Mouse (Mus musculus): Measurements from ENCODE around the gene S100a11. TPM values are rescaled to one million over a fixed set of nuclear protein-coding genes. Genes with fewer than 3 reads are reported as not detected.

The S100a11 gene
- polyA plus RNA-seq, 1 experiment, result 25.5 TPM

DNA sequence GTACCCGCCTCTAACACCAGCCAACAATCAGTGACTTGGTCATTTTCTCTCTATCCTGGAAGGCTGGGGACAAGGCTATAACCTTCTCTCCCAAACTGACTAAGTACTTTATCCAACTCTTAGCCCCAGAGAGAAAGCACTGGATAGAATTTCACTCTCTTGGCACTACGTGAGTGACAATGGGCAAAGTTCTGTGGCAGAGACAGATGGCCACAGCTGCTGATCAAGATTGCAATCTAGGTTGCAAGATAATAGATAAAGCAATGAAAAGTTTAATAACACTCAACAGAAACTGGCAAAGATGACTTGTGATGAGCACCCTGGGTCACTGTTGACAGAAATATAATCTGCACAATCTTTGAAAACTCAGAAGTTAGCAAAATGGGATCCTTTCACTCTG is 48.8 kb downstream of the S100a11 start:
- Histone ChIP-seq H3K4me3 (replicated peaks; ENCODE audit: insufficient read depth, low read depth, low read length) (no peak overlapping the region), H3K27me3 (ENCODE audit: control insufficient read depth, insufficient read depth, low read length) (no peaks in the 10 kb centered on the region), H3K4me1 (ENCODE audit: control insufficient read depth, insufficient read depth, low read length) (no peaks in the 10 kb centered on the region), H3K27ac (ENCODE audit: insufficient read depth, low read length) (no peak overlapping the region)
- no peak for TF ChIP-seq POLR2A (IDR thresholded peaks at IDR 0.05; ENCODE audit: borderline replicate concordance, insufficient read depth, low read length)
- no peak for TF ChIP-seq CTCF (IDR thresholded peaks at IDR 0.05; ENCODE audit: borderline replicate concordance, insufficient read depth, low read depth, low read length)
- no peak for DNase-seq
- WGBS, result 22% methylated on average over 2 of the region's 2 CpGs

GRCm38 (mm10) chr3:93572058-93572791 is 51.9 kb downstream of the S100a11 start:
- H3K27me3 ChIP-seq (ENCODE audit: control insufficient read depth, insufficient read depth, low read length), result no peaks in the 10 kb centered on the region
- H3K4me1 ChIP-seq (ENCODE audit: control insufficient read depth, insufficient read depth, low read length), result no peaks in the 10 kb centered on the region
- no peak overlapping the region for H3K4me3 ChIP-seq (replicated peaks; ENCODE audit: insufficient read depth, low read depth, low read length)
- H3K27ac ChIP-seq (ENCODE audit: insufficient read depth, low read length), result no peak overlapping the region
- WGBS, result 66% methylated on average over 5 of the region's 5 CpGs
- TF ChIP-seq POLR2A (IDR thresholded peaks at IDR 0.05; ENCODE audit: borderline replicate concordance, insufficient read depth, low read length) (no peak), CTCF (IDR thresholded peaks at IDR 0.05; ENCODE audit: borderline replicate concordance, insufficient read depth, low read depth, low read length) (no peak)
- DNase-seq, result no peak

Other genes with a start within 250 kb of the S100a11 start
- gene Flg, start 247.0 kb upstream of the S100a11 start, polyA plus RNA-seq (2012; rRNA removed), result not detected in 2 replicates
- gene Hrnr, start 200.7 kb upstream of the S100a11 start, polyA plus RNA-seq (2012; rRNA removed), result not detected in 2 replicates
- gene Rptn, start 126.8 kb upstream of the S100a11 start, polyA plus RNA-seq (2012; rRNA removed), result not detected in 2 replicates
- gene Tchh, start 78.2 kb upstream of the S100a11 start, polyA plus RNA-seq (2012; rRNA removed), result 0.79 and 0.82 TPM in 2 replicates
- not detected in 2 replicates for gene Tchhl1, start 51.7 kb upstream of the S100a11 start, polyA plus RNA-seq (2012; rRNA removed)
- 60.1 and 60.6 TPM in 2 replicates for gene S100a10, start 34.6 kb downstream of the S100a11 start, polyA plus RNA-seq (2012; rRNA removed)
- not detected in 2 replicates for gene Tdpoz2, start 132.2 kb downstream of the S100a11 start, polyA plus RNA-seq (2012; rRNA removed)
- gene Tdpoz1, start 155.8 kb downstream of the S100a11 start, polyA plus RNA-seq (2012; rRNA removed), result not detected in 2 replicates
- not detected in 2 replicates for gene Gm37596, start 172.6 kb downstream of the S100a11 start, polyA plus RNA-seq (2012; rRNA removed)